Mouse (Mus musculus): ENCODE results near the gene Trem2.

- TF ChIP-seq CTCF (IDR thresholded peaks at IDR 0.05; ENCODE audit: low read depth, low read length), result no peak
- TF ChIP-seq EP300 (IDR thresholded peaks at IDR 0.05; ENCODE audit: insufficient read depth, low read depth, low read length), result no peak
- no peak for TF ChIP-seq POLR2A (IDR thresholded peaks at IDR 0.05; ENCODE audit: insufficient read depth, low read length)
These were observed 45.3 kb upstream of the Trem2 start for GRCm38 (mm10) chr17:48300861-48301260.
